Mouse (Mus musculus) lung, postnatal 0 days (tissue): Measurements from ENCODE around the gene Calml4. TPM values are rescaled to one million over a fixed set of nuclear protein-coding genes. Genes with fewer than 3 reads are reported as not detected.
A peak's percentile ranks its signal among the peaks of the same experiment; 100 is the strongest.
"Not testable (repeated sequence)": the region's sequence is repeated elsewhere in the genome, so short reads cannot be mapped to it uniquely, and the experiment has no call there.

Source experiments
- ATAC-seq: fragments of 200-750 bp; cut with Nextera tagmentation; 2 replicates; pipeline ENCODE4 v1.8.0; 2017; ENCODE audit warnings: moderate library complexity
- DNase-seq: peaks from one replicate; pipeline ENCODE4 v3.0.0-alpha.2; 2016; ENCODE audit warnings: low spot score
- H3K27ac ChIP-seq: fragments of 300-500 bp; sonication (generic); 2 replicates; pipeline ENCODE4 v1.5.1; 2014; ENCODE audit warnings: antibody characterized with exemption, mild to moderate bottlenecking, low read length, mixed read lengths
- H3K27me3 ChIP-seq: fragments of 300-500 bp; sonication (generic); replicated peaks from 2 replicates; pipeline ENCODE4 v1.6.1; 2014; ENCODE audit warnings: low read length, mixed read lengths; ENCODE audit not compliant: insufficient read depth
- H3K36me3 ChIP-seq: fragments of 300-500 bp; sonication (generic); 2 replicates; pipeline ENCODE4 v1.6.1; 2014; ENCODE audit warnings: low read length, mixed read lengths; ENCODE audit not compliant: insufficient read depth
- H3K4me1 ChIP-seq: fragments of 300-500 bp; sonication (generic); 2 replicates; pipeline ENCODE4 v1.6.1; 2014; ENCODE audit warnings: antibody characterized with exemption, low read depth, low read length, mixed read lengths; ENCODE audit not compliant: insufficient read depth
- H3K4me2 ChIP-seq: fragments of 300-500 bp; sonication (generic); replicated peaks from 2 replicates; pipeline ENCODE4 v1.6.1; 2014; ENCODE audit warnings: low read depth, mild to moderate bottlenecking, low read length, moderate library complexity, mixed read lengths
- H3K4me3 ChIP-seq: fragments of 300-500 bp; sonication (generic); 2 replicates; pipeline ENCODE4 v1.5.1; 2014; ENCODE audit warnings: low read depth, low read length
- H3K9ac ChIP-seq: fragments of 300-500 bp; sonication (generic); replicated peaks from 2 replicates; pipeline ENCODE4 v1.6.1; 2014; ENCODE audit warnings: low read depth, mild to moderate bottlenecking
- H3K9me3 ChIP-seq: fragments of 300-500 bp; sonication (generic); 2 replicates; pipeline ENCODE4 v1.6.1; 2016; ENCODE audit warnings: low read length, mixed read lengths
- CTCF ChIP-seq: IDR thresholded peaks from 2 replicates; pipeline ENCODE4 v1.5.1; 2016; ENCODE audit warnings: antibody characterized with exemption, mild to moderate bottlenecking
- EP300 ChIP-seq: IDR thresholded peaks from 2 replicates; pipeline ENCODE4 v1.6.1; 2016; ENCODE audit warnings: antibody characterized with exemption, mild to moderate bottlenecking, control low read depth
- WGBS: fragments of 180-500 bp; shearing (Covaris S2); extraction: QIAGEN DNeasy Blood & Tissue Kit; methylation state at CpG from one replicate; pipeline ENCODE4 v1.1.7; 2014; 5-methylcytosine and 5-hydroxymethylcytosine counted together
- polyA plus RNA-seq: library from polyadenylated mRNA; unstranded; fragments of >200 nt; fragmentation: Nextera tagmentation; extraction: Ambion mirVana; gene quantifications from 2 replicates; pipeline ENCODE4 v1.2.1, GENCODE M21; 2015

Gene Calml4
- polyA plus RNA-seq, 1 experiment from 2014 or later, result 20.6 TPM

DNA sequence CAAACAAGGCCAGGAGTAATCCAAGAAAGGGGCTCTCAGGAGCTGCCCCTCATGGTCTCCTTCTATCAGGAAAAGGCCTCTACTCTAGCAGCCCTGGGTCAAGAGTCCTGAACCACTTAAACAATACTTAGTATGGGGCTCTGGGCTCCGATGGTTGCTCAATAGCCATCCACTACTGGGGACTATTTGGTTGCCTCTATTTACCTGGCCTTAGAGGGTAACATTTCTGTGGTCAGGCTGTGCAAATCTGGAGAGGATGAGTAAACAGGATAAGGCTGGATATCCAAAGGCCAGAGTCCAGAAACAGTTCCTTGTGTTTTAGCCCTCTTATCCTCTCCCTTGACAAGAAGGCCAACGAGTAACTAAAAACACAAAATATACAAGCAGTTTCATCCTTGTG lies 43.1 kb upstream of the Calml4 start:
- peak; percentile 74 for TF ChIP-seq EP300
- TF ChIP-seq CTCF, result no peak
- peak overlapping the region; percentile 62 for H3K27ac ChIP-seq
- H3K4me3 ChIP-seq, result no peak overlapping the region
- peaks cover 3% of the 10 kb centered on the region; the same call in 1 of the 2 replicates for H3K4me1 ChIP-seq
- 48% methylated on average over 2 of the region's 2 CpGs for WGBS
- no peaks in the 10 kb centered on the region for H3K36me3 ChIP-seq
- ATAC-seq (peak; percentile 54), DNase-seq (peak; percentile 84)
- H3K9me3 ChIP-seq, result no peaks in the 10 kb centered on the region
- H3K4me2 ChIP-seq, result no peak overlapping the region
- H3K27me3 ChIP-seq, result no peaks in the 10 kb centered on the region
- no peak overlapping the region for H3K9ac ChIP-seq

DNA sequence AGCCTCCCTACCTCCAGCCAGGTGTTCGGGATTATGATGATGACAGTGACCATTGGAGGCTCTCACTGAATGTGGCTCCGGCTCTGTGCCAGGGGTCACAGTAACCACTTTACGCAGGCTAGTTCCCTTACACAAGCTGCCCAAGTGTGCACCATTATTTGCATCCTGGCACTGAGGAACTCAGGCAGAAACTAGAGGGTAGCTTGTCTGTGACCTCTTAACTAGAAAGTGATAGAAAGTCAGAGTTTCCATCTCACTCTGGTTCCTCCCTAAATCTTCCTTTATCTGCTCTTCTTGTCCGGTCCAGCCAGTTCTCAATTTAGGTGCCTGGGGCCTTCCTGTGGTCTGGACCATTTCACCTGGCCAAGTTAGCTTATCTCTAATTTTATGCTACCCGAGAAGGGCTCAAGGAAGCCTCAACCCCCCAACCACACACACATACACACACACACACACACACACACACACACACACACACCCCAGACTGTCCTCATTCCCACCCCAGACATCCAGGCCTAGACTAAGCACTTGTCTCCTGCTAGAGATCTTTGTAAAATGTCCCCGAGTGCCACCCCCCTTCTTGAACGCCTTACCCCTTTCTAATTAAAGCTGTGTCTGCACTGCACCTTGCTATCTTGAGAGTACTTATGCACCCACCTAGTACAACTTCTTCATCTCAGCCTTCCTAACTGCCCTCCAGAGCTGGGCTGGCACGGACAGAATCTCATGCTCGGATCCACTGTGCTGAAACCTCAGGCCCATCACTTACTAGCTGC lies 41.4 kb upstream of the Calml4 start:
- Histone ChIP-seq H3K4me1 (no peaks in the 10 kb centered on the region), H3K9me3 (no peaks in the 10 kb centered on the region), H3K9ac (no peak overlapping the region), H3K27me3 (no peaks in the 10 kb centered on the region), H3K27ac (no peak overlapping the region), H3K36me3 (no peaks in the 10 kb centered on the region), H3K4me2 (no peak overlapping the region), H3K4me3 (no peak overlapping the region)
- DNase-seq (no peak), ATAC-seq (no peak)
- 63% methylated on average over 9 of the region's 9 CpGs for WGBS
- TF ChIP-seq EP300 (no peak), CTCF (no peak)

DNA sequence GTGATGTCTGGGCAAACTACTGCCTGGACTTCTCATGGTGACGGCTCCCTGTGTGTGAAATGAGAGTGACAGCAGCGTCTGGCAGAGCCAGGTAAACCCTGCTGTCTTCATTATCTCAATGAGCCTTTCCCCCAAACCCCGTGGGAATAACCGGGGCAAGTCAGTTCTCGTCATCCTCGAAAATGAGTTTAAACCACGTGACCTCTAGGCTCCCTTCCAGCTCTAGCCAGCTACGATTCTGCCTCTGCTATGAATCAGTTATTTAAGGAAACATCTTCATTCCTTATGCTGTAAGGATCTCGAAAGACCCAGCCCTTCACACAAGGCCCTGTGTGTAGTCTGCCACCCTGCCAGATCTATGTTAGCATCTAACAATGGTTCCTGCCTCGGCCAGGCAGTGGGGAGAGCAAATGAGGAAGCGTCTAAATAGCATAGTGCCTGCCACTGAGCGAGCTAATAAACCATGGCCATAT lies 40.7 kb upstream of the Calml4 start:
- no peak overlapping the region for H3K4me3 ChIP-seq
- H3K27me3 ChIP-seq, result no peaks in the 10 kb centered on the region
- no peak overlapping the region for H3K27ac ChIP-seq
- ATAC-seq, result no peak
- DNase-seq, result no peak
- TF ChIP-seq CTCF (no peak), EP300 (no peak)
- H3K9ac ChIP-seq, result no peak overlapping the region
- no peak overlapping the region for H3K4me2 ChIP-seq
- no peaks in the 10 kb centered on the region for H3K36me3 ChIP-seq
- no peaks in the 10 kb centered on the region for H3K9me3 ChIP-seq
- 54% methylated on average over 12 of the region's 12 CpGs for WGBS
- no peaks in the 10 kb centered on the region for H3K4me1 ChIP-seq

DNA sequence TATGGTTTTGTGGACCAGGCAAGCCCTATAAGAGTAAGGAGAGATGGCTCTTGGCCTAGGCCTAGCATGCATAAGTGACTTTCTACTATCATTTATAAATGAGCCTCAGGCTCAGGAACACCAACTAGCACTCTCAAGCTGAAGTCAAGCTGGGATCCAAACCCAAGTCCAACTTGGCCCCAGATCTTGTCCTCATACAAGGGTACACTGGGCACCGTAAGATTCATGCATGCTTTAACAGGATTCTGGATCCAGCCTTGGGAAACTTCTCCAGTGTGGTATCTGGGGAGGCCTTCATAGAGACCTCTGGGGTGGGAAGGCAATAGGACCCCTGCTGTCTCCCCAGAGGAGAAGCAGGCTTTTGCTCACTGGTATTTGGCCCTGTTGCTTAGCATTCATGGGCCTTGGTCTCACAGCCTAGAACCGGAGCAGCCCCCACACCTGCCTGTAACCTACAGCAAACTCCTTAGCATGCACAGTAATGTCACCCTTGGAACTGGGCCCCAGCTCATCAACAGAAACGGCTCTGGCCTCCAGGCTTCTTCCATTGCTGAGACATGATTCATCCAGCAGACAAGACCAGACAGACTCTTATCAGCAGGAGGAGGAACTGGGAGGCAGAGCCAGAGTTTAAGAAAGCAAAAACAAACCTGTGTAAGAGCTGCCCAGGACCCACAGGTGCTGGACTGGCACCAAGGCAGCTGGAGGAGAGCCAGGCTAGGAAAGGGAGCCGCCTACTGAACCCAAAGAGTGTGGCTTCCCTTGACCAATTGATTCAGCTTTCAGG lies 39.9 kb upstream of the Calml4 start:
- no peak for ATAC-seq
- Histone ChIP-seq H3K36me3 (no peaks in the 10 kb centered on the region), H3K27me3 (no peaks in the 10 kb centered on the region), H3K27ac (no peak overlapping the region), H3K9ac (no peak overlapping the region), H3K4me3 (no peak overlapping the region), H3K4me2 (no peak overlapping the region), H3K9me3 (no peaks in the 10 kb centered on the region), H3K4me1 (no peaks in the 10 kb centered on the region)
- peak; percentile 42 for DNase-seq
- no peak for TF ChIP-seq EP300
- TF ChIP-seq CTCF, result no peak
- WGBS, result 62% methylated on average over 4 of the region's 4 CpGs

DNA sequence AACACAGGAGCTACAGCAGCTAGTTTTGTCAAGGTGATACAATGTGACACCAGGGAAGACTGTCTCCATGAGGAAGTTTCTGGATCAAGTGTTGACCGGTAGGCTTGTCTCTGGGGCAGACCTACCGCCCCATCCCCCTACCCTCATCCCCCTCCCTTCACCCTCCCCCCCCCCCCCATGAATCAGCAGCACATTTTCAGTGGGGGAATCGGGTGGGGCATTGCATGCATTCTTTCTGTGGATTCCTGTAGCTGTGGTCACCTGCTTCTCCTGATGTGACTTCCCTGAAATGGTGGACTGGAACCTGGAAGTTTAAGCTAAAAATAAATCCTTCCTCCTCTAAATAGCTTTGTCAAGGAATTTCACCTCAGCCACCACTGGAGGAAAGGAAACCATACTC lies 38.4 kb upstream of the Calml4 start:
- no peaks in the 10 kb centered on the region for H3K9me3 ChIP-seq
- H3K9ac ChIP-seq, result no peak overlapping the region
- DNase-seq (no peak), ATAC-seq (no peak)
- H3K36me3 ChIP-seq, result no peaks in the 10 kb centered on the region
- H3K4me3 ChIP-seq, result no peak overlapping the region
- TF ChIP-seq CTCF, result no peak
- no peak for TF ChIP-seq EP300
- H3K4me2 ChIP-seq, result no peak overlapping the region
- H3K27me3 ChIP-seq, result no peaks in the 10 kb centered on the region
- H3K4me1 ChIP-seq, result no peaks in the 10 kb centered on the region
- WGBS, result 73% methylated on average over 3 of the region's 3 CpGs
- H3K27ac ChIP-seq, result no peak overlapping the region

DNA sequence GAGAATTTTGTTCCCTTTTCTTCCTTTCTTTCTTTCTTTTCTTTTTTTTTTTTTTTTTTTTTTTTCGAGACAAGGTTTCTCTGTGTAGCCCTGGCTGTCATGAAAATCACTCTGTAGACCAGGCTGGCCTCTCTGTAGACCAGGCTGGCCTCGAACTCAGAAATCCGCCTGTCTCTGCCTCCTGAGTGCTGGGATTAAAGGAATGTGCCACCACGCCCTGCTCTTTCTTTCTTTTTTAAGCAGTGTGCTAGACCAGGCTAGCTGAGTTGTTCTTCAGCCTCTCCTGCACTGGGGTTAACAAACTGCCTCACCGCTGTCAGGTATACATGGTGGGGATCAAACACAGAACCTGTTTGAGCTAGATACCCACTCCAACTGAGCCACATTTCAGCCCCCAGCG lies 38.0 kb upstream of the Calml4 start:
- WGBS, result 82% methylated on average over 6 of the region's 6 CpGs
- ATAC-seq, result not testable (repeated sequence)

More for the DNA sequence above, 38.0 kb upstream of the Calml4 start:
- not testable (repeated sequence) for DNase-seq, H3K9me3 ChIP-seq, H3K9ac ChIP-seq, H3K4me1 ChIP-seq, H3K36me3 ChIP-seq, H3K4me3 ChIP-seq, H3K27me3 ChIP-seq, H3K4me2 ChIP-seq, H3K27ac ChIP-seq
